Mouse (Mus musculus) G1E (cell line): Measurements from ENCODE around the gene Gm10985. TPM values are rescaled to one million over a fixed set of nuclear protein-coding genes. Genes with fewer than 3 reads are reported as not detected.

Source experiments
- ATAC-seq: 2 replicates; pipeline ENCODE4 v1.8.0; 2016; ENCODE audit warnings: mild to moderate bottlenecking; ENCODE audit not compliant: insufficient number of reproducible peaks, poor library complexity, low FRiP score, severe bottlenecking; ENCODE audit errors: extremely low read depth
- DNase-seq: peaks from one replicate; pipeline ENCODE4 v3.0.0; 2012; ENCODE audit warnings: low spot score
- H3K27me3 ChIP-seq: 2 replicates; pipeline ENCODE4 v1.6.1; 2012; ENCODE audit warnings: mild to moderate bottlenecking, low read length, inconsistent platforms; ENCODE audit not compliant: insufficient read depth
- H3K36me3 ChIP-seq: replicated peaks from 2 replicates; pipeline ENCODE3; 2012; ENCODE audit warnings: mild to moderate bottlenecking, inconsistent platforms
- H3K4me1 ChIP-seq: 2 replicates; pipeline ENCODE4 v1.6.1; 2012; ENCODE audit warnings: low read depth, low read length, inconsistent platforms, mixed read lengths; ENCODE audit not compliant: insufficient read depth
- H3K4me3 ChIP-seq: 2 replicates; pipeline ENCODE4 v1.5.1; 2012; ENCODE audit warnings: low read depth, mild to moderate bottlenecking, inconsistent platforms, low read length, moderate library complexity, mixed read lengths
- H3K9me3 ChIP-seq: replicated peaks from 2 replicates; pipeline ENCODE4 v1.6.1; 2012; ENCODE audit warnings: inconsistent platforms
- CTCF ChIP-seq: IDR thresholded peaks from 2 replicates; pipeline ENCODE4 v1.5.1; 2012; ENCODE audit warnings: low read depth, low read length, inconsistent platforms, mixed read lengths
- GATA1 ChIP-seq: IDR thresholded peaks from 2 replicates; pipeline ENCODE4 v1.6.1; 2012; ENCODE audit warnings: borderline replicate concordance, low read length, inconsistent platforms, mixed read lengths
- GATA2 ChIP-seq: IDR thresholded peaks from 2 replicates; pipeline ENCODE4 v1.6.1; 2012; ENCODE audit warnings: low read depth, low read length, inconsistent platforms, borderline replicate concordance
- POLR2AphosphoS5 ChIP-seq: IDR thresholded peaks from 2 replicates; pipeline ENCODE4 v1.6.1; 2012; ENCODE audit warnings: low read depth, low read length, inconsistent platforms; ENCODE audit not compliant: insufficient replicate concordance
- TAL1 ChIP-seq: conservative IDR thresholded peaks from 2 replicates; pipeline ENCODE4 v1.6.1; 2012; ENCODE audit warnings: low read depth, low read length, inconsistent platforms, mixed read lengths
- polyA plus RNA-seq: library from polyadenylated mRNA; stranded (reverse); fragments of >175 nt; gene quantifications from 2 replicates; pipeline ENCODE4 v1.2.3, GENCODE M21; 2012
- total RNA-seq, 2 experiments: library from RNA; stranded (forward) in 1 of 2; stranded (reverse) in 1 of 2; fragments of 200-1000 nt in 1 of 2; fragments of >200 nt in 1 of 2; fragmentation: Nextera tagmentation in 1 of 2; gene quantifications; 2 replicates each; pipeline ENCODE4 v1.2.3; 2014 to 2017

Gm10985 gene
- not detected in 2 replicates for total RNA-seq (2014; fragmentation: Nextera tagmentation)
- total RNA-seq (2017), result not detected in 2 replicates
- polyA plus RNA-seq, result not detected in 2 replicates

GRCm38 (mm10) chr3:53844786-53845185 is at the start of gene Gm10985:
Gene Gm10985, plus strand, starts transcription at chr3:53845086.
- Histone ChIP-seq H3K36me3 (no peaks in the 10 kb centered on the region), H3K9me3 (no peaks in the 10 kb centered on the region), H3K4me3 (no peak within 1 kb of the TSS), H3K4me1 (no peaks in the 10 kb centered on the region), H3K27me3 (no peaks in the 10 kb centered on the region)
- ATAC-seq (no peak), DNase-seq (no peak)
- no peak for TF ChIP-seq GATA2

GRCm38 (mm10) chr3:53796933-53797332 is 48.0 kb upstream of the Gm10985 start:
- no peak for TF ChIP-seq GATA2
- TF ChIP-seq POLR2AphosphoS5, result no peak
- TF ChIP-seq TAL1, result no peak
- TF ChIP-seq CTCF, result no peak
- TF ChIP-seq GATA1, result no peak
- Histone ChIP-seq H3K4me3 (no peak overlapping the region), H3K9me3 (peaks cover 4% of the 10 kb centered on the region), H3K27me3 (no peaks in the 10 kb centered on the region), H3K36me3 (no peaks in the 10 kb centered on the region), H3K4me1 (no peaks in the 10 kb centered on the region)
- ATAC-seq (no peak), DNase-seq (no peak)

GRCm38 (mm10) chr3:53799671-53800070 is 45.2 kb upstream of the Gm10985 start:
- Histone ChIP-seq H3K36me3 (no peaks in the 10 kb centered on the region), H3K4me1 (no peaks in the 10 kb centered on the region), H3K9me3 (peaks cover 9% of the 10 kb centered on the region), H3K4me3 (no peak overlapping the region), H3K27me3 (no peaks in the 10 kb centered on the region)
- ATAC-seq, result no peak
- TF ChIP-seq CTCF, result no peak
- no peak for TF ChIP-seq POLR2AphosphoS5
- no peak for DNase-seq

GRCm38 (mm10) chr3:53813421-53813977 is 31.4 kb upstream of the Gm10985 start:
- ATAC-seq (no peak), DNase-seq (no peak)
- H3K4me1 ChIP-seq, result no peaks in the 10 kb centered on the region
- TF ChIP-seq POLR2AphosphoS5, result no peak
- no peak for TF ChIP-seq CTCF
- TF ChIP-seq GATA1, result no peak
- no peaks in the 10 kb centered on the region for H3K27me3 ChIP-seq
- no peaks in the 10 kb centered on the region; the same call in 1 of the 2 replicates for H3K9me3 ChIP-seq
- no peaks in the 10 kb centered on the region for H3K36me3 ChIP-seq
- no peak overlapping the region for H3K4me3 ChIP-seq

GRCm38 (mm10) chr3:53834238-53834637 is 10.6 kb upstream of the Gm10985 start:
- H3K27me3 ChIP-seq, result no peaks in the 10 kb centered on the region
- no peak overlapping the region for H3K4me3 ChIP-seq
- DNase-seq (no peak), ATAC-seq (no peak)
- TF ChIP-seq POLR2AphosphoS5, result no peak
- no peaks in the 10 kb centered on the region for H3K4me1 ChIP-seq
- H3K9me3 ChIP-seq, result no peaks in the 10 kb centered on the region
- no peaks in the 10 kb centered on the region for H3K36me3 ChIP-seq

GRCm38 (mm10) chr3:53846206-53846928 is 1.5 kb downstream of the Gm10985 start:
- DNase-seq, result no peak
- ATAC-seq, result no peak
- Histone ChIP-seq H3K9me3 (no peaks in the 10 kb centered on the region), H3K4me3 (no peak overlapping the region), H3K27me3 (no peaks in the 10 kb centered on the region), H3K4me1 (no peaks in the 10 kb centered on the region), H3K36me3 (no peaks in the 10 kb centered on the region)
- TF ChIP-seq POLR2AphosphoS5 (no peak), CTCF (no peak), GATA1 (no peak), GATA2 (no peak), TAL1 (no peak)

- Histone ChIP-seq H3K36me3 (no peaks in the 10 kb centered on the region), H3K4me1 (no peaks in the 10 kb centered on the region), H3K4me3 (no peak overlapping the region), H3K9me3 (no peaks in the 10 kb centered on the region), H3K27me3 (no peaks in the 10 kb centered on the region)
- DNase-seq (no peak), ATAC-seq (no peak)
- TF ChIP-seq GATA2 (no peak), CTCF (no peak), GATA1 (no peak), POLR2AphosphoS5 (no peak), TAL1 (no peak)
These were observed 2.8 kb downstream of the Gm10985 start for GRCm38 (mm10) chr3:53847726-53848125.
